Mouse (Mus musculus) liver, adult (tissue): ENCODE results near the gene Impdh2.
A peak's percentile ranks its signal among the peaks of the same experiment; 100 is the strongest.

Experiments used
- GATA4 ChIP-seq: IDR thresholded peaks from 2 replicates; pipeline ENCODE4 v1.6.1; 2014; ENCODE audit warnings: mild to moderate bottlenecking, low read length; ENCODE audit not compliant: insufficient replicate concordance

Impdh2 gene

GRCm38 (mm10) chr9:108560227-108560841, at the start of gene Impdh2:
Gene Impdh2 (plus strand): TSS chr9:108560286.
- TF ChIP-seq GATA4 = peak; percentile 29; the same call in 1 of the 2 replicates

GRCm38 (mm10) chr9:108516380-108517251, 43.5 kb upstream of the Impdh2 start, which contains the start of gene Qrich1:
Gene Qrich1 (plus strand): TSS chr9:108516806.
- no peak for TF ChIP-seq GATA4

GRCm38 (mm10) chr9:108517253-108517930, 42.7 kb upstream of the Impdh2 start:
- no peak for TF ChIP-seq GATA4

GRCm38 (mm10) chr9:108517931-108518332, 42.2 kb upstream of the Impdh2 start:
- no peak for TF ChIP-seq GATA4

- TF ChIP-seq GATA4 = no peak
Observed at GRCm38 (mm10) chr9:108521604-108522003, 38.5 kb upstream of the Impdh2 start.

GRCm38 (mm10) chr9:108523341-108523740, 36.7 kb upstream of the Impdh2 start:
- TF ChIP-seq GATA4 = no peak

GRCm38 (mm10) chr9:108525400-108525799, 34.7 kb upstream of the Impdh2 start:
- no peak for TF ChIP-seq GATA4

GRCm38 (mm10) chr9:108530954-108531353, 29.1 kb upstream of the Impdh2 start:
- no peak for TF ChIP-seq GATA4

GRCm38 (mm10) chr9:108531496-108531895, 28.6 kb upstream of the Impdh2 start:
- no peak for TF ChIP-seq GATA4

GRCm38 (mm10) chr9:108540846-108541245, 19.2 kb upstream of the Impdh2 start:
- no peak for TF ChIP-seq GATA4

GRCm38 (mm10) chr9:108545986-108546385, 14.1 kb upstream of the Impdh2 start:
- no peak for TF ChIP-seq GATA4

- peak; percentile 63; the same call in 1 of the 2 replicates for TF ChIP-seq GATA4
Observed at GRCm38 (mm10) chr9:108546875-108547274, 13.2 kb upstream of the Impdh2 start.

GRCm38 (mm10) chr9:108559169-108559568, 917 bp upstream of the Impdh2 start:
- TF ChIP-seq GATA4 = no peak

- no peak for TF ChIP-seq GATA4
Observed at GRCm38 (mm10) chr9:108563671-108564070, 3.6 kb downstream of the Impdh2 start.

GRCm38 (mm10) chr9:108564131-108564530, 4.0 kb downstream of the Impdh2 start:
- no peak for TF ChIP-seq GATA4

- no peak for TF ChIP-seq GATA4
Observed at GRCm38 (mm10) chr9:108565881-108566814, 6.1 kb downstream of the Impdh2 start.
